Mouse (Mus musculus) naive thymus-derived CD4-positive, alpha-beta T cell, adult 2 months (primary cell): ENCODE results near the gene Neurl1b.

Experiments used
- DNase-seq: peaks from one replicate; pipeline ENCODE4 v3.0.0-alpha.2; 2011; ENCODE audit warnings: low read depth

The Neurl1b gene

GRCm38 (mm10) chr17:26494642-26495468 lies 80.2 kb downstream of the Neurl1b start:
- no peak for DNase-seq
